Comparison of ENCODE assay signal across 26 mouse cellular contexts in genomic region chr17:73514258-73514657, GRCm38 (mm10).
A peak's percentile ranks its signal among the peaks of the same experiment; 100 is the strongest.
DNase-seq lines count a peak whose midpoint lies in the region; ATAC-seq lines count a peak whose summit lies in the region.
"Had no signal": no experiment of that assay in that cellular context is flagged by ENCODE, and none has a peak within 500 bp of the region (broad histone marks: within the 10 kb centered on the region; RNA-seq: fewer than 3 reads in every experiment).

No protein-coding gene starts in this region.

- no peak overlapping the region for H3K4me3 ChIP-seq in forebrain, embryonic 15.5 days
- no peak overlapping the region for H3K4me3 ChIP-seq in forebrain, embryonic 10.5 days
- no peak overlapping the region for H3K4me3 ChIP-seq in forebrain, embryonic 16.5 days (replicated peaks; ENCODE audit: low read length)
- no peak overlapping the region for H3K4me3 ChIP-seq in kidney, embryonic 14.5 days (ENCODE audit: low read length)
- H3K4me3 ChIP-seq: embryonic facial prominence, embryonic 10.5 days; embryonic facial prominence, embryonic 13.5 days; erythroblast, embryonic 14.5 days; heart, adult 2 months; heart, embryonic 10.5 days; heart, embryonic 13.5 days had no signal

- H3K27me3 ChIP-seq in forebrain, embryonic 15.5 days: no peaks in the 10 kb centered on the region
- no peaks in the 10 kb centered on the region for H3K27me3 ChIP-seq in forebrain, embryonic 10.5 days (ENCODE audit: poor library complexity, severe bottlenecking)
- no peaks in the 10 kb centered on the region for H3K27me3 ChIP-seq in forebrain, embryonic 16.5 days (replicated peaks; ENCODE audit: control insufficient read depth, insufficient read depth, low read length)
- H3K27me3 ChIP-seq in kidney, embryonic 14.5 days (ENCODE audit: control insufficient read depth, insufficient read depth, low read length): no peaks in the 10 kb centered on the region
- H3K27me3 ChIP-seq: embryonic facial prominence, embryonic 13.5 days; heart, embryonic 13.5 days had no signal

- no peak overlapping the region for H3K4me2 ChIP-seq in forebrain, embryonic 15.5 days (replicated peaks)
- H3K4me2 ChIP-seq in forebrain, embryonic 16.5 days (ENCODE audit: low read length): no peak overlapping the region
- H3K4me2 ChIP-seq in kidney, embryonic 14.5 days (replicated peaks; ENCODE audit: low read depth, low read length): no peak overlapping the region
- H3K4me2 ChIP-seq: embryonic facial prominence, embryonic 13.5 days; heart, embryonic 13.5 days; hindbrain, embryonic 14.5 days had no signal

- peaks cover 8% of the 10 kb centered on the region for H3K4me1 ChIP-seq in forebrain, embryonic 15.5 days
- H3K4me1 ChIP-seq in forebrain, embryonic 10.5 days: no peaks in the 10 kb centered on the region; the same call in 1 of the 2 replicates
- peaks cover 3% of the 10 kb centered on the region for H3K4me1 ChIP-seq in forebrain, embryonic 16.5 days (replicated peaks; ENCODE audit: control insufficient read depth, insufficient read depth, low read length)
- no peaks in the 10 kb centered on the region for H3K4me1 ChIP-seq in kidney, embryonic 14.5 days (ENCODE audit: control insufficient read depth, insufficient read depth, low read length)
- H3K4me1 ChIP-seq: embryonic facial prominence, embryonic 10.5 days; embryonic facial prominence, embryonic 13.5 days; heart, embryonic 10.5 days; heart, embryonic 13.5 days had no signal

- H3K9me3 ChIP-seq in forebrain, embryonic 15.5 days: no peaks in the 10 kb centered on the region
- H3K9me3 ChIP-seq in forebrain, embryonic 10.5 days: no peaks in the 10 kb centered on the region
- H3K9me3 ChIP-seq in forebrain, embryonic 16.5 days (ENCODE audit: control insufficient read depth, low read length): no peaks in the 10 kb centered on the region
- no peaks in the 10 kb centered on the region for H3K9me3 ChIP-seq in kidney, embryonic 14.5 days (ENCODE audit: control insufficient read depth, low read length)
- H3K9me3 ChIP-seq: embryonic facial prominence, embryonic 10.5 days; embryonic facial prominence, embryonic 13.5 days; heart, embryonic 10.5 days; heart, embryonic 13.5 days had no signal

- WGBS in forebrain, embryonic 15.5 days: 86% methylated on average over 4 of the region's 4 CpGs
- 87% methylated on average over 4 of the region's 4 CpGs for WGBS in forebrain, embryonic 10.5 days
- 80% methylated on average over 4 of the region's 4 CpGs for WGBS in forebrain, embryonic 16.5 days
- WGBS in kidney, embryonic 14.5 days: 92% methylated on average over 4 of the region's 4 CpGs

- no peak overlapping the region for H3K27ac ChIP-seq in forebrain, embryonic 15.5 days (replicated peaks)
- H3K27ac ChIP-seq in forebrain, embryonic 10.5 days: no peak overlapping the region
- H3K27ac ChIP-seq in forebrain, embryonic 16.5 days (ENCODE audit: low read length): 0 out of 2 replicates have a peak overlapping the region, but pooled peaks have one; percentile 4
- no peak overlapping the region for H3K27ac ChIP-seq in kidney, embryonic 14.5 days (ENCODE audit: low read depth, low read length)
- H3K27ac ChIP-seq: embryonic facial prominence, embryonic 10.5 days; embryonic facial prominence, embryonic 13.5 days; heart, adult 2 months; heart, embryonic 10.5 days; heart, embryonic 13.5 days; hindbrain, embryonic 14.5 days had no signal

- DNase-seq in forebrain, embryonic 10.5 days (ENCODE audit: extremely low spot score, low spot score): no peak
- DNase-seq in induced T-regulatory cell, adult 2 months (ENCODE audit: low read depth): peak; percentile 2
- DNase-seq: adrenal gland, adult 2 months; adrenal gland, postnatal 14 days; cerebellum, adult 11-12 months; cerebellum, adult 8-10 months; cerebellum, postnatal 10 days; cerebellum, postnatal 36 days; embryo, embryonic 11 days; gastrocnemius, postnatal 10 days; gastrocnemius, postnatal 36 days; heart, adult 2 months; heart, postnatal 14 days; heart, postnatal 4 days; kidney, adult 18-20 months had no signal

- peak; percentile 51; the same call in 1 of the 2 replicates for ATAC-seq in forebrain, embryonic 15.5 days (replicated peaks)
- peak; percentile 69 for ATAC-seq in forebrain, embryonic 16.5 days
- ATAC-seq in megakaryocyte, adult 5-6 weeks (ENCODE audit: poor library complexity, severe bottlenecking): no peak
- no peak for ATAC-seq in kidney, embryonic 14.5 days (ENCODE audit: low FRiP score, low TSS enrichment)
- ATAC-seq: intestine, embryonic 16.5 days had no signal

- no peaks in the 10 kb centered on the region for H3K36me3 ChIP-seq in forebrain, embryonic 15.5 days
- no peaks in the 10 kb centered on the region for H3K36me3 ChIP-seq in forebrain, embryonic 10.5 days (replicated peaks)
- H3K36me3 ChIP-seq in forebrain, embryonic 16.5 days (ENCODE audit: control insufficient read depth, insufficient read depth): no peaks in the 10 kb centered on the region
- no peaks in the 10 kb centered on the region for H3K36me3 ChIP-seq in kidney, embryonic 14.5 days (ENCODE audit: control insufficient read depth, insufficient read depth, low read length)
- H3K36me3 ChIP-seq: embryonic facial prominence, embryonic 10.5 days; embryonic facial prominence, embryonic 13.5 days; heart, embryonic 10.5 days; heart, embryonic 13.5 days had no signal

- H3K9ac ChIP-seq in forebrain, embryonic 15.5 days (replicated peaks): no peak overlapping the region
- H3K9ac ChIP-seq in forebrain, embryonic 16.5 days (replicated peaks; ENCODE audit: low read depth, low read length): no peak overlapping the region
- H3K9ac ChIP-seq in kidney, embryonic 14.5 days (ENCODE audit: low read depth, low read length): no peak overlapping the region
- H3K9ac ChIP-seq: embryonic facial prominence, embryonic 13.5 days; heart, embryonic 13.5 days; hindbrain, embryonic 14.5 days had no signal

Comparison
In these comparisons a context has a peak if more than half of its experiments do, and no peak if none do; other contexts are left out.
1. ATAC-seq: peak in forebrain, embryonic 15.5 days (single experiment) and forebrain, embryonic 16.5 days (single experiment); none in megakaryocyte, adult 5-6 weeks (single experiment) and kidney, embryonic 14.5 days (single experiment).